Mouse (Mus musculus) cerebellum, adult 8-10 months (tissue): ENCODE data around the gene Cldn24.
"Not testable (repeated sequence)": the region's sequence is repeated elsewhere in the genome, so short reads cannot be mapped to it uniquely, and the experiment has no call there.

Source experiments
- DNase-seq: peaks from one replicate; pipeline ENCODE4 v3.0.0; 2022

The Cldn24 gene

GRCm38 (mm10) chr8:47821843-47822242 lies at the start of gene Cldn24:
Gene Cldn24, plus strand, starts transcription at chr8:47822143.
- DNase-seq, result no peak

GRCm38 (mm10) chr8:47772986-47773385 lies 49.0 kb upstream of the Cldn24 start:
- DNase-seq, result no peak

- no peak for DNase-seq
These were observed 44.5 kb upstream of the Cldn24 start for GRCm38 (mm10) chr8:47777415-47777814.

GRCm38 (mm10) chr8:47779589-47779988 lies 42.4 kb upstream of the Cldn24 start:
- DNase-seq, result no peak

- no peak for DNase-seq
These were observed 40.1 kb upstream of the Cldn24 start for GRCm38 (mm10) chr8:47781881-47782280.

- no peak for DNase-seq
These were observed 38.4 kb upstream of the Cldn24 start for GRCm38 (mm10) chr8:47783544-47783943.

- no peak for DNase-seq
These were observed 38.0 kb upstream of the Cldn24 start for GRCm38 (mm10) chr8:47783944-47784343.

GRCm38 (mm10) chr8:47784436-47784835 lies 37.5 kb upstream of the Cldn24 start:
- DNase-seq, result no peak

GRCm38 (mm10) chr8:47786323-47786722 lies 35.6 kb upstream of the Cldn24 start:
- DNase-seq, result no peak

GRCm38 (mm10) chr8:47787705-47788104 lies 34.2 kb upstream of the Cldn24 start:
- DNase-seq, result no peak

- no peak for DNase-seq
These were observed 30.0 kb upstream of the Cldn24 start for GRCm38 (mm10) chr8:47791986-47792385.

- DNase-seq, result no peak
These were observed 22.5 kb upstream of the Cldn24 start for GRCm38 (mm10) chr8:47799438-47799837.

GRCm38 (mm10) chr8:47802349-47802748 lies 19.6 kb upstream of the Cldn24 start:
- DNase-seq, result no peak

GRCm38 (mm10) chr8:47804262-47804661 lies 17.7 kb upstream of the Cldn24 start:
- DNase-seq, result no peak

GRCm38 (mm10) chr8:47809970-47810665 lies 11.8 kb upstream of the Cldn24 start:
- no peak for DNase-seq

- no peak for DNase-seq
These were observed 11.3 kb upstream of the Cldn24 start for GRCm38 (mm10) chr8:47810666-47811015.

- no peak for DNase-seq
These were observed 10.7 kb upstream of the Cldn24 start for GRCm38 (mm10) chr8:47811221-47811620.

- DNase-seq, result no peak
These were observed 2.9 kb upstream of the Cldn24 start for GRCm38 (mm10) chr8:47819034-47819433.

GRCm38 (mm10) chr8:47820914-47821772 lies 800 bp upstream of the Cldn24 start:
- no peak for DNase-seq

GRCm38 (mm10) chr8:47822541-47822940 lies 598 bp downstream of the Cldn24 start:
- not testable (repeated sequence) for DNase-seq

- DNase-seq, result no peak
These were observed 1.8 kb downstream of the Cldn24 start for GRCm38 (mm10) chr8:47823777-47824176.

GRCm38 (mm10) chr8:47824182-47824581 lies 2.2 kb downstream of the Cldn24 start, which contains the start of gene Cldn22:
Gene Cldn22, plus strand, starts transcription at chr8:47824482.
- no peak for DNase-seq

GRCm38 (mm10) chr8:47825596-47825995 lies 3.7 kb downstream of the Cldn24 start:
- DNase-seq, result no peak

GRCm38 (mm10) chr8:47826911-47827310 lies 5.0 kb downstream of the Cldn24 start:
- DNase-seq, result no peak
